Mouse (Mus musculus) erythroblast, embryonic 14.5 days (primary cell): ENCODE results near the gene Sgms2. TPM values are rescaled to one million over a fixed set of nuclear protein-coding genes. Genes with fewer than 3 reads are reported as not detected.

Experiments used
- H3K27me3 ChIP-seq: 2 replicates; pipeline ENCODE4 v1.6.1; 2012; ENCODE audit warnings: inconsistent platforms; ENCODE audit not compliant: control insufficient read depth
- H3K36me3 ChIP-seq: 2 replicates; pipeline ENCODE4 v1.6.1; 2012; ENCODE audit warnings: mild to moderate bottlenecking, inconsistent platforms; ENCODE audit not compliant: control insufficient read depth
- H3K4me1 ChIP-seq: 2 replicates; pipeline ENCODE4 v1.6.1; 2012; ENCODE audit warnings: inconsistent platforms; ENCODE audit not compliant: control insufficient read depth
- H3K4me3 ChIP-seq: replicated peaks from 2 replicates; pipeline ENCODE3; 2012; ENCODE audit warnings: moderate library complexity, mild to moderate bottlenecking, inconsistent platforms
- H3K9me3 ChIP-seq: 2 replicates; pipeline ENCODE4 v1.6.1; 2012; ENCODE audit warnings: low read length, inconsistent platforms, mixed read lengths; ENCODE audit not compliant: control insufficient read depth
- GATA1 ChIP-seq: IDR thresholded peaks from 2 replicates; pipeline ENCODE4 v1.6.1; 2012; ENCODE audit warnings: low read length, inconsistent platforms, mixed read lengths
- TAL1 ChIP-seq: IDR thresholded peaks from 3 replicates; pipeline ENCODE4 v1.6.1; 2012; ENCODE audit warnings: low read length, inconsistent platforms, mixed read lengths
- polyA plus RNA-seq: library from polyadenylated mRNA; stranded (reverse); fragments of >175 nt; gene quantifications from 2 replicates; pipeline ENCODE4 v1.2.3, GENCODE M21; 2012

The Sgms2 gene
- polyA plus RNA-seq, 1 experiment, result 0.01 TPM

GRCm38 (mm10) chr3:131508024-131508423 is 16.8 kb upstream of the Sgms2 start:
- Histone ChIP-seq H3K4me1 (no peaks in the 10 kb centered on the region), H3K36me3 (no peaks in the 10 kb centered on the region), H3K27me3 (no peaks in the 10 kb centered on the region), H3K9me3 (no peaks in the 10 kb centered on the region; the same call in 1 of the 2 replicates), H3K4me3 (no peak overlapping the region)
- no peak for TF ChIP-seq TAL1
- no peak for TF ChIP-seq GATA1

GRCm38 (mm10) chr3:131504595-131505223 is 13.5 kb upstream of the Sgms2 start:
- Histone ChIP-seq H3K9me3 (no peaks in the 10 kb centered on the region), H3K4me3 (no peak overlapping the region), H3K4me1 (no peaks in the 10 kb centered on the region), H3K36me3 (no peaks in the 10 kb centered on the region), H3K27me3 (no peaks in the 10 kb centered on the region)
- TF ChIP-seq TAL1 (no peak), GATA1 (no peak)

- Histone ChIP-seq H3K4me3 (no peak overlapping the region), H3K27me3 (no peaks in the 10 kb centered on the region), H3K9me3 (no peaks in the 10 kb centered on the region), H3K36me3 (no peaks in the 10 kb centered on the region), H3K4me1 (no peaks in the 10 kb centered on the region)
- TF ChIP-seq TAL1 (no peak), GATA1 (no peak)
Observed at GRCm38 (mm10) chr3:131501677-131502370, 10.6 kb upstream of the Sgms2 start.

- no peaks in the 10 kb centered on the region for H3K27me3 ChIP-seq
- no peak for TF ChIP-seq GATA1
- TF ChIP-seq TAL1, result no peak
- H3K4me3 ChIP-seq, result no peak overlapping the region
- H3K36me3 ChIP-seq, result no peaks in the 10 kb centered on the region
- H3K9me3 ChIP-seq, result no peaks in the 10 kb centered on the region
- no peaks in the 10 kb centered on the region for H3K4me1 ChIP-seq
Observed at GRCm38 (mm10) chr3:131499651-131500050, 8.4 kb upstream of the Sgms2 start.

GRCm38 (mm10) chr3:131496506-131497122 is 5.4 kb upstream of the Sgms2 start:
- H3K4me3 ChIP-seq, result no peak overlapping the region
- peaks cover 6% of the 10 kb centered on the region for H3K27me3 ChIP-seq
- no peaks in the 10 kb centered on the region for H3K4me1 ChIP-seq
- no peaks in the 10 kb centered on the region for H3K9me3 ChIP-seq
- no peaks in the 10 kb centered on the region for H3K36me3 ChIP-seq
- no peak for TF ChIP-seq GATA1
- TF ChIP-seq TAL1, result no peak

GRCm38 (mm10) chr3:131495076-131495475 is 3.9 kb upstream of the Sgms2 start:
- Histone ChIP-seq H3K27me3 (peaks cover 21% of the 10 kb centered on the region), H3K4me1 (no peaks in the 10 kb centered on the region), H3K36me3 (no peaks in the 10 kb centered on the region), H3K4me3 (no peak overlapping the region), H3K9me3 (no peaks in the 10 kb centered on the region)
- TF ChIP-seq TAL1 (no peak), GATA1 (no peak)

GRCm38 (mm10) chr3:131493194-131493593 is 2.0 kb upstream of the Sgms2 start:
- no peaks in the 10 kb centered on the region for H3K9me3 ChIP-seq
- H3K27me3 ChIP-seq, result peaks cover 37% of the 10 kb centered on the region
- no peak overlapping the region for H3K4me3 ChIP-seq
- no peak for TF ChIP-seq TAL1
- TF ChIP-seq GATA1, result no peak
- H3K36me3 ChIP-seq, result no peaks in the 10 kb centered on the region
- no peaks in the 10 kb centered on the region for H3K4me1 ChIP-seq

GRCm38 (mm10) chr3:131491980-131492379 is 769 bp upstream of the Sgms2 start:
- Histone ChIP-seq H3K36me3 (no peaks in the 10 kb centered on the region), H3K4me3 (no peak overlapping the region), H3K9me3 (no peaks in the 10 kb centered on the region), H3K4me1 (no peaks in the 10 kb centered on the region), H3K27me3 (peaks cover 38% of the 10 kb centered on the region)
- TF ChIP-seq TAL1, result no peak
- TF ChIP-seq GATA1, result no peak

- no peaks in the 10 kb centered on the region for H3K36me3 ChIP-seq
- TF ChIP-seq TAL1 (no peak), GATA1 (no peak)
- H3K4me3 ChIP-seq, result peak overlapping the region; percentile 52
- H3K9me3 ChIP-seq, result no peaks in the 10 kb centered on the region
- no peaks in the 10 kb centered on the region for H3K4me1 ChIP-seq
- H3K27me3 ChIP-seq, result peaks cover 38% of the 10 kb centered on the region
Observed at GRCm38 (mm10) chr3:131490143-131490908, 885 bp downstream of the Sgms2 start.
